Mouse (Mus musculus) layer of hippocampus, adult 2 months (tissue): ENCODE results near the gene Defb23. TPM values are rescaled to one million over a fixed set of nuclear protein-coding genes. Genes with fewer than 3 reads are reported as not detected.
A peak's percentile ranks its signal among the peaks of the same experiment; 100 is the strongest.
"Not testable (repeated sequence)": the region's sequence is repeated elsewhere in the genome, so short reads cannot be mapped to it uniquely, and the experiment has no call there.

Experiments
- DNase-seq, 2 experiments: peaks; one replicate each; pipeline ENCODE4 v3.0.0; 2022; ENCODE audit warnings: low spot score in 2 of 2
- H3K27ac ChIP-seq: fragments of 200-600 bp; 2 replicates; pipeline ENCODE4 v1.8.1; 2022
- H3K4me3 ChIP-seq: fragments of 200-600 bp; 2 replicates; pipeline ENCODE4 v1.8.1; 2022; ENCODE audit warnings: mild to moderate bottlenecking
- CTCF ChIP-seq: fragments of 200-600 bp; conservative IDR thresholded peaks from 2 replicates; pipeline ENCODE4 v1.8.1; 2022; ENCODE audit warnings: antibody characterized with exemption, mild to moderate bottlenecking, moderate library complexity
- total RNA-seq, 2 experiments: library from RNA; stranded (reverse); gene quantifications; 2 replicates each; pipeline ENCODE4 v1.2.3; 2021

Gene Defb23
- total RNA-seq, 2 experiments from 2014 or later, result not detected

- no peak for DNase-seq
Measured at GRCm38 (mm10) chr2:152459241-152459640, 5.2 kb downstream of the Defb23 start.

GRCm38 (mm10) chr2:152452101-152452781 is 12.2 kb downstream of the Defb23 start:
- no peak for DNase-seq

More at GRCm38 (mm10) chr2:152459241-152459640, 5.2 kb downstream of the Defb23 start:
- TF ChIP-seq CTCF, result no peak
- no peak overlapping the region for H3K4me3 ChIP-seq
- H3K27ac ChIP-seq, result no peak overlapping the region

DNA sequence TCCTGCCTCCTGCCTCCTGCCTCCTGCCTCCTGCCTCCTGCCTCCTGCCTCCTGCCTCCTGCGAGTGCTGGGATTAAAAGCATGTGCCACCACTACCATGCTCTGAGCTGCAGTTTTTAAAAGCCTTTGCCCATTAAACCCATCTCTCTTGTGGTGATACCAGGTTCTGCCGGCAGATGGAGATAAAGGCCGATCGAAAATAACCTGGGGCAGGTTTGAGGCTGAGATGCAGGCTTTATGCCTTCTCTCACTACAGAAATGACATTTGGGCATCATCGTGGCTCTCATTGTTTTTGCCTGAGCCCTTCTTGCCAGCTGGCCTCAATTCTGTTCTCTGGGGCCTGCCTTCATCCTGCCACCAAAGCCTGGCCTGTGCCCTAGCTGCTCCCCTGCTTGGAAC is 14.2 kb downstream of the Defb23 start:
- DNase-seq, result peak; percentile 46 to 79
- peak; percentile 76 for TF ChIP-seq CTCF
- Histone ChIP-seq H3K4me3 (no peak overlapping the region), H3K27ac (no peak overlapping the region)

More at GRCm38 (mm10) chr2:152452101-152452781, 12.2 kb downstream of the Defb23 start:
- no peak overlapping the region for H3K27ac ChIP-seq
- TF ChIP-seq CTCF, result no peak
- no peak overlapping the region for H3K4me3 ChIP-seq

- Histone ChIP-seq H3K4me3 (no peak overlapping the region), H3K27ac (no peak overlapping the region)
- TF ChIP-seq CTCF, result no peak
- no peak for DNase-seq
Measured at GRCm38 (mm10) chr2:152447461-152447860, 17.0 kb downstream of the Defb23 start.

GRCm38 (mm10) chr2:152446642-152447041 is 17.8 kb downstream of the Defb23 start:
- Histone ChIP-seq H3K4me3 (no peak overlapping the region), H3K27ac (no peak overlapping the region)
- DNase-seq, result no peak
- no peak for TF ChIP-seq CTCF

- Histone ChIP-seq H3K4me3 (no peak overlapping the region), H3K27ac (no peak overlapping the region)
- no peak for TF ChIP-seq CTCF
- peak; percentile 32 to 35 for DNase-seq
Measured at GRCm38 (mm10) chr2:152443281-152443680, 21.1 kb downstream of the Defb23 start.

DNA sequence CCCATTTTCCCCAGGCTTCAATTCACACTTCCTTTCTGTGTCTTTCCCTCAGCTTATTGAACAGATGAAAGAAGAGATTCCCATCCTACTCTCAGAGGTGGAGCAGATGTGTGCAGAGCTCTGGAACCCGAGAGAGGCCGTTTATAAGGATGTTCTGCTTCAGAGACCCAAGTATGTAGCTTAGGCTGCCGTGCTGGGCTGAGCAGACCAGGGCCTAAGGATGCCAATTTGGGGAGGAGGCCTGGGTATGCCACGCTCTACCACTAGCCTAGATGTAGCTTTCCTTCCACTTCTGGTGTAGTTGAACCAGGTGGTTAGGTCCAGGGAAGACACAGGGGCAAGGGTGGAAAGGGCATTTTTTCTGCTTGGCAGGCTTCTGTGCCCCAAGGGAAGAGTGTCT is 22.1 kb downstream of the Defb23 start:
- no peak for DNase-seq
- TF ChIP-seq CTCF, result no peak
- Histone ChIP-seq H3K4me3 (no peak overlapping the region), H3K27ac (no peak overlapping the region)

GRCm38 (mm10) chr2:152439833-152440232 is 24.6 kb downstream of the Defb23 start:
- DNase-seq, result no peak
- TF ChIP-seq CTCF, result no peak
- Histone ChIP-seq H3K27ac (no peak overlapping the region), H3K4me3 (no peak overlapping the region)

DNA sequence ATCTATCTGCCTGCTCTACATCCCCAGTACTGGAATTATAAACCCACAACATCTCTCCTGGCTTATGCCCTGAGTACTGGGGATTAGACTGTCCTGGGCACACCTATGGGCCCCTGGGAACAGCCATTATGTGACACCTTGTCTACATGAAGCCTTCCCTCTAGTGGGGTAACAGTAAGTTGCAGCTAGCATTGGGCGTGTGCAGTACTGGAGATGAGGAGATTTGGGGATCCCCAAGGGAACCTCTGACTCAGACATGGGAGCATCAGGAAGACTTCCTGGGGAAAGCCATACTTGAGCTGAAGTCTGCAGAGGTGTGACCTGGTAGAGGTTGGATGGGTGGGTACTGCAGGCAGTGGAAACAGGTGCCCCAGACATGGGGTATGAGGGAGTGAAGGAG is 25.5 kb downstream of the Defb23 start:
- Histone ChIP-seq H3K4me3 (no peak overlapping the region), H3K27ac (no peak overlapping the region)
- peak; percentile 55 for TF ChIP-seq CTCF
- DNase-seq, result no peak

DNA sequence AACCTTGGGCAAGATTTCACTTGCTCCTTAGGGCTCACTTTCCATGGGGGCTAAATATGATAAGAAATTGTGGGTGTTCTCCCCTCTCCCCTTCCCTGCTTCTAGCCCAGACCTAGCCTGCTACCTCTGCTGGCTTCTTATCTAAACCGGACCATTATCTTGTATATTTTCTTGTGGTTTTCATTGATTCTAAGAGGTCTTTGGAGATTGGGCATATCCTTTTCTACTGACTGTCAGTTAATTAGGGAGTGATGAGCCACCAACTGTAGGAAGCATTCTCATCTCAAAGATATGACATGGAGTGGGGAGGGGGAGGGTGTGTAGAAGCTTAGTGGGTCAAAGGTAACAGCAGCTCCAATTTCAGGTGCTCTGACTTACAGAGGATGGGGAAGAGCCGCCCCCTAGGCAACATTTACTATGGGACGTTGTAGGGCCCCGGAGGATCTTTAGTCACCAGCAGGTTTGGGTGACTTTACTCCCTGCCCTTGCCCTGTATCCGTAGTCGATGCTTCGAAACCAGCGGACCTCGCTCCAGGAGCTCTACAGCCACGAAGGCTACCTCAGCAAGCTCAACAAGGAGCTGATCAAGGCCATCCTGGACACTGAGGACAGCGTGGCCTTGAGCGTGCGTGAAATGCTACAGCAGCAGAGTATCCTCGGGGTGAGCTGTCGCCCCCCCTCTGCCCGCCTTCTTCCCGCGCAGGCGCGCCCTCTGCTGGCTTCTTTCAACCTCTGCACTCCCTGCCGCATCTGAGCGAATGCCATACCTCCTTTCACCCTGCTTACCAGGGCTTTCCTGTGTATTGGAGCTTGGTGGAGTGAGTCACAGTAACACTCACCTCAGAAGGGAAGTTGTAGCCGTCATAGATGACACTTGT is 27.2 kb downstream of the Defb23 start:
- DNase-seq, result peak; percentile 85 to 90
- peak; percentile 100 for TF ChIP-seq CTCF
- peak overlapping the region; percentile 50 for H3K4me3 ChIP-seq
- peak overlapping the region; percentile 58 for H3K27ac ChIP-seq

- H3K27ac ChIP-seq, result no peak overlapping the region
- no peak for DNase-seq
- no peak overlapping the region for H3K4me3 ChIP-seq
- TF ChIP-seq CTCF, result no peak
Measured at GRCm38 (mm10) chr2:152436405-152436901, 28.0 kb downstream of the Defb23 start.

- TF ChIP-seq CTCF, result peak; percentile 55
- not testable (repeated sequence) for H3K27ac ChIP-seq, DNase-seq, H3K4me3 ChIP-seq
Measured at GRCm38 (mm10) chr2:152428481-152428880, 35.9 kb downstream of the Defb23 start.

- H3K4me3 ChIP-seq, result peak overlapping the region; percentile 36
- no peak for TF ChIP-seq CTCF
- DNase-seq, result peak in 1 of 2 experiments; percentile 44
- H3K27ac ChIP-seq, result 0 out of 2 replicates have a peak overlapping the region, but pooled peaks have one; percentile 28
Measured at GRCm38 (mm10) chr2:152427493-152427892, 36.9 kb downstream of the Defb23 start.
